Mouse (Mus musculus) E14TG2a.4 (cell line): ENCODE measurements around the gene Odf2l.

ENCODE experiments used
- CTCF ChIP-seq: conservative IDR thresholded peaks from 2 replicates; pipeline ENCODE4 v1.5.1; 2014; ENCODE audit warnings: low read length
- NANOG ChIP-seq: IDR thresholded peaks from 2 replicates; pipeline ENCODE4 v1.6.1; 2014; ENCODE audit warnings: borderline replicate concordance, low read length, mixed read lengths

DNA sequence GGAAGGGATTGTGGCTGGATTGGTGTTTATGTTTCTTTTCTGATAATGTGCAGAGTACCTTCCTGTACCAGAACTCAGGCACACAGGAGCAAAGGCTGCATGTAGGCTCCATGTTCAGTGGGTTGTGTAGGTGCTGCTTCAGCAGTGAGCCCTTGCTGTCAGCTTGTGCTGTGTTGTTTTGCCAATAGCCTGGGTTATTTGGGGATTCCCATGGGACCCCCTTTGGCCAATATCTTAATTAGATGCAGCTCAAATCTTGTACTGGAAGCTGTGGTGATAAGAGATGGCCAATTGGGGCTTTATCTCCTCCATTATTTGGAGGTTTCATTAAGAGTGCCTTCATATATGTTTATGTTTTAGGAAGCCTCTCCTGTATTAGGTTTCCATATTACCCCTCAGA lies 24.5 kb downstream of the Odf2l start:
- TF ChIP-seq CTCF (no peak), NANOG (no peak)
